Mouse (Mus musculus) liver, postnatal 0 days (tissue): ENCODE measurements around the gene Kbtbd2. TPM values are rescaled to one million over a fixed set of nuclear protein-coding genes. Genes with fewer than 3 reads are reported as not detected.

Experiments used
- ATAC-seq: fragments of 200-750 bp; cut with Nextera tagmentation; 2 replicates; pipeline ENCODE4 v1.8.0; 2017; ENCODE audit warnings: mild to moderate bottlenecking, moderate library complexity
- DNase-seq: peaks from one replicate; pipeline ENCODE4 v3.0.0-alpha.2; 2016
- H3K27ac ChIP-seq: fragments of 300-500 bp; sonication (generic); 2 replicates; pipeline ENCODE4 v1.5.1; 2014; ENCODE audit warnings: antibody characterized with exemption, moderate library complexity, mild to moderate bottlenecking, low read depth
- H3K27me3 ChIP-seq: fragments of 300-500 bp; sonication (generic); 2 replicates; pipeline ENCODE4 v1.6.1; 2014; ENCODE audit warnings: low read length, control low read depth, mixed read lengths; ENCODE audit not compliant: insufficient read depth
- H3K36me3 ChIP-seq: fragments of 300-500 bp; sonication (generic); replicated peaks from 2 replicates; pipeline ENCODE4 v1.6.1; 2014; ENCODE audit warnings: mild to moderate bottlenecking, control low read depth, low read length, moderate library complexity, mixed read lengths; ENCODE audit not compliant: insufficient read depth
- H3K4me1 ChIP-seq: fragments of 300-500 bp; sonication (generic); 2 replicates; pipeline ENCODE4 v1.6.1; 2014; ENCODE audit warnings: antibody characterized with exemption, mild to moderate bottlenecking, control low read depth; ENCODE audit not compliant: insufficient read depth
- H3K4me2 ChIP-seq: fragments of 300-500 bp; sonication (generic); 2 replicates; pipeline ENCODE4 v1.6.1; 2014; ENCODE audit warnings: low read depth, mild to moderate bottlenecking, low read length, moderate library complexity, mixed read lengths
- H3K4me3 ChIP-seq: fragments of 300-500 bp; sonication (generic); 2 replicates; pipeline ENCODE4 v1.5.1; 2014; ENCODE audit warnings: low read depth, low read length
- H3K9ac ChIP-seq: fragments of 300-500 bp; sonication (generic); replicated peaks from 2 replicates; pipeline ENCODE4 v1.6.1; 2014; ENCODE audit warnings: mild to moderate bottlenecking, moderate library complexity
- H3K9me3 ChIP-seq: fragments of 300-500 bp; sonication (generic); 2 replicates; pipeline ENCODE4 v1.6.1; 2016; ENCODE audit warnings: mild to moderate bottlenecking, control low read depth, low read length, mixed read lengths
- CTCF ChIP-seq: sonication (generic); IDR thresholded peaks from 2 replicates; pipeline ENCODE4 v1.5.1; 2016; ENCODE audit warnings: antibody characterized with exemption, low read depth
- EP300 ChIP-seq: IDR thresholded peaks from 2 replicates; pipeline ENCODE4 v1.6.1; 2016; ENCODE audit warnings: antibody characterized with exemption, low read depth, mild to moderate bottlenecking
- WGBS: fragments of 180-500 bp; shearing (Covaris S2); extraction: QIAGEN DNeasy Blood & Tissue Kit; methylation state at CpG from one replicate; pipeline ENCODE4 v1.1.7; 2014; ENCODE audit not compliant: insufficient replicate concordance; 5-methylcytosine and 5-hydroxymethylcytosine counted together
- polyA plus RNA-seq: library from polyadenylated mRNA; unstranded; fragments of >200 nt; fragmentation: Nextera tagmentation; extraction: Ambion mirVana; gene quantifications from 2 replicates; pipeline ENCODE4 v1.2.1, GENCODE M21; 2015

Gene Kbtbd2
- polyA plus RNA-seq, 1 experiment from 2014 or later = 9.8 TPM

DNA sequence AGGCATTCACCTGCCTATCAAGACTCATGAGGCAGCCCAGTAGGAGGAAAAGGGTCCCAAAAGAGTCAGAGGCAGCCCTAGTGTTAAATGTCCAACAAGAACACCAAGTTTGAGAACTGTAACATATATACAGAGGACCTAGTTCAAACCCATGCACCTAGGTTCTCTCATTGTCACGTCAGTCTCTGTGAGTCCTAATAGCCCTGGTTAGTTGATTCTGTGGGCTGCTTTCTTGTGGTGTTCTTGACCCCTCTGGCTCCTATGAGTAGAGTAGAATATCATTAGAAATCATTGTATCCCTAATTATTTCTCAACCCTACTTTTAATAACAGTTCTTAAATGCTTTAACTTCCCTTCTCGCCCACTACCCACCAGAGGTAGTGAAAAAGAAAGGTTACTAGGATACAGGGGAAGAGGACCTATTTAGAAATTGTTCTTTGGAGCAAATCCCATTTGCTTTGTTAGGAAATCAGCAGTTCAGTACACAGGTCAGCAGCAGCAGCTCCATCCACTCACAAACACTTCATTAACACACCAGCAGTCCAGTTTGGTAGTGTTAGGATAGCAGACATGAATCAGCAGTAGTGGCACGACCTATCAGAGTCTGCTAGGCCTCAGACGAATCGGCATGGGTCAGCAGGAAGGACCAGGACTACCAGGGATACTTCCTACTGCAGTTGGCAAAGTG, 21.0 kb upstream of the Kbtbd2 start:
- H3K9me3 ChIP-seq = no peaks in the 10 kb centered on the region
- no peaks in the 10 kb centered on the region for H3K27me3 ChIP-seq
- WGBS = 64% methylated on average over 5 of the region's 5 CpGs
- no peak overlapping the region for H3K4me3 ChIP-seq
- no peak overlapping the region for H3K4me2 ChIP-seq
- H3K36me3 ChIP-seq = no peaks in the 10 kb centered on the region
- TF ChIP-seq EP300 (no peak), CTCF (no peak)
- ATAC-seq (no peak), DNase-seq (no peak)
- H3K27ac ChIP-seq = no peak overlapping the region
- H3K9ac ChIP-seq = no peak overlapping the region
- H3K4me1 ChIP-seq = no peaks in the 10 kb centered on the region

DNA sequence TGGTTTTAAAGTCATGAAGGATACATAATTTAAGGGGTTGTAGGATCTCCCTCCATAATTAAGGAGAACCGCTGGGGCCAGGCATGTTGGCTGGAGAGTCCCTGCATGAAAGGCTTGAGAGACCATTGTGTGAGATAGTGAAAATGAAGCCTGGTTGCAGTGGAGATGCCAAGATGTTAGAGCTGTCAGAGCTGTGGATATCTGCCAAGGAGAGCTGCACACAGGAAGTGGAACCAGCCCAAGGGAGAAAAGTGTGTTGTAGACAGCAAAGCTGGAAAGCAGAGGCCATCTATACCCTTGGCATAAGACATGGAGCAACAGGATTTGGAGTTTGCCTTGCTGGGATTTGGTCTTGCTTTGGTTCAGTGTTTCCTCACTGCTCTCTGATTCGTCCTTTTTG, 15.7 kb upstream of the Kbtbd2 start:
- TF ChIP-seq EP300 = no peak
- no peak for TF ChIP-seq CTCF
- no peak overlapping the region for H3K4me2 ChIP-seq
- no peak overlapping the region for H3K4me3 ChIP-seq
- H3K9me3 ChIP-seq = no peaks in the 10 kb centered on the region
- DNase-seq = no peak
- no peak overlapping the region for H3K9ac ChIP-seq
- no peaks in the 10 kb centered on the region for H3K36me3 ChIP-seq
- ATAC-seq = no peak
- 68% methylated on average over 2 of the region's 2 CpGs for WGBS
- H3K27me3 ChIP-seq = no peaks in the 10 kb centered on the region
- no peaks in the 10 kb centered on the region for H3K4me1 ChIP-seq
- H3K27ac ChIP-seq = no peak overlapping the region

DNA sequence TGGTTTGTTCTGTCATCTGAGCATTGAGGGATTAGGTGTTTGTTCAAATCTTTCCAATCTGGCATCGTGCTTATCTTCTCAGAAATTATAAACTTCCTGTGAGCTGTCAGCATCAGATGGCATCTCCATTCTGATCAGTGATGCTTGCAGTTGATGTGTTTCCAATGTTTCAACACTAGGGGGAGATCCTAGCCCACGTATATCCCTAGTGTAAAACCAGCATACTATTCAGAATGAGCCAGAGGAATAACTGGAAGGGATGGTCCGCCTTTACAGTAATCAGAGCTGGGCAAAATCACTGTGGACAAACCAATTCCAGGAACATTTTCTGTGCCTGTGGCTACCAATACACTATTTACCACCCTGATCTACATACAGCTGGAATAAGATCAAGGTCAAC, 11.0 kb upstream of the Kbtbd2 start:
- Histone ChIP-seq H3K9ac (no peak overlapping the region), H3K27me3 (no peaks in the 10 kb centered on the region), H3K36me3 (no peaks in the 10 kb centered on the region), H3K4me3 (no peak overlapping the region), H3K27ac (no peak overlapping the region), H3K4me1 (no peaks in the 10 kb centered on the region), H3K9me3 (no peaks in the 10 kb centered on the region), H3K4me2 (no peak overlapping the region)
- TF ChIP-seq EP300 (no peak), CTCF (peak; percentile 92)
- WGBS = 13% methylated on average over 3 of the region's 3 CpGs
- DNase-seq (peak; percentile 21), ATAC-seq (peak; percentile 68)

DNA sequence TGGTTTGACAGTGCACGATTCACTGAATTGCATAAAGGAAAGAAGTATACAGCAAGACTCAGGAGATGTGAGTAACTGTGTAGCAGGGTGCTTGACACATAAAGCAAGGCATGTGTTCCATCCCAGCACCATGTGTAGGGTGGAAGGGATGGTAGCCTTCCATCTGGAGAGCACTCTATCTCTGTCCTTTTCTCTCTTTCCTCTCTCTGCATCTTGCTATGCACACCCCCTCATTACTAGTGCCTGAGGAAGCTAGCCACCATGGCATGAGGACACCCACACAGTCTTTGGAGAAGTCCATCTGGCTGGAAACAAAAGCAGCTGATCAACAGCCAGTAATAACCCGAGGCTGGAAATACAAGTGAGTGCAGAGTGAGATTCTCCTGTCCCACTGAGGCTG, 8.6 kb upstream of the Kbtbd2 start:
- Histone ChIP-seq H3K9me3 (no peaks in the 10 kb centered on the region), H3K27me3 (no peaks in the 10 kb centered on the region), H3K4me1 (no peaks in the 10 kb centered on the region), H3K36me3 (no peaks in the 10 kb centered on the region), H3K9ac (no peak overlapping the region), H3K27ac (no peak overlapping the region), H3K4me2 (no peak overlapping the region), H3K4me3 (no peak overlapping the region)
- ATAC-seq (no peak), DNase-seq (no peak)
- 59% methylated on average over 2 of the region's 2 CpGs for WGBS
- TF ChIP-seq EP300 (no peak), CTCF (no peak)

DNA sequence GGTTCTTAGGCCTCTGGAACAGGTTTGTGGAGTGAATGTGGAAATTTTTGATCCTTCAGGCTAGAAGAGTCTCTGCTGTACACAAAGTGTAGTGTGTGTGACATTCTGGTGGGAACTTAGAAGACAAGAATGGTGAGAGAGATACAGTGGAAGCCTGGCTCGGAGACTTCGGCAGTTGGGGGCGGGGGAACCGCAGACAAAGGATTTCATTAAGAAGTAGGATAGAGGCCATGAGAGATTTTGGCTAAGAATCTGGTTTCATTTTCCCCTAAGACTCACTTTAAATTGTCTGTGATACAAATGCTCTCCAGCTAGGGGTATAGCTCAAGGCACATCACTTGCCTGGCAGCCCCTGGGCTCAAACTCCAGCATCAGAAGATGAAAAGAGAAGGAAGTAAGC, 7.4 kb upstream of the Kbtbd2 start:
- Histone ChIP-seq H3K4me1 (no peaks in the 10 kb centered on the region), H3K27me3 (no peaks in the 10 kb centered on the region), H3K4me2 (no peak overlapping the region), H3K4me3 (no peak overlapping the region), H3K9me3 (no peaks in the 10 kb centered on the region), H3K9ac (no peak overlapping the region), H3K27ac (no peak overlapping the region), H3K36me3 (no peaks in the 10 kb centered on the region)
- DNase-seq = no peak
- ATAC-seq = no peak
- WGBS = 86% methylated on average over 4 of the region's 4 CpGs
- TF ChIP-seq CTCF (no peak), EP300 (no peak)

DNA sequence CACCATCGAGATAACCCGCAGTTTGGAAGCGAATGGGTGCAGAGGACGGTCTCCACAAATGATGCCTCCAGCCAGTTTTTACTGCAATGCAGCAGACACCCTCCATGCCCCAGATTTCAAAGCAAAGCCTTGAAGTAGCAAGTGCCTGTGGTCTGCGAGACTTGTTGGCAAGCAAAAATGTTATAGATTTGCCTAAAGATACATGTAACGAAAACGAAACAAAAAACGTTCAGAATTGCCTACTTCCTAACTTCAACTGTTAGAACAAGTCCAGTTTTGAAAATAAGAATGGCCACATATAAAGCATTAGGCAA, 496 bp upstream of the Kbtbd2 start:
- Histone ChIP-seq H3K4me1 (peaks cover 23% of the 10 kb centered on the region), H3K36me3 (no peaks in the 10 kb centered on the region), H3K27ac (peak overlapping the region; percentile 100), H3K9ac (peak overlapping the region; percentile 88), H3K4me2 (peak overlapping the region; percentile 80), H3K4me3 (peak overlapping the region; percentile 79), H3K9me3 (no peaks in the 10 kb centered on the region), H3K27me3 (no peaks in the 10 kb centered on the region)
- ATAC-seq (no peak; the same call in 1 of the 2 replicates), DNase-seq (no peak)
- 8% methylated on average over 8 of the region's 8 CpGs for WGBS
- no peak for TF ChIP-seq EP300
- no peak for TF ChIP-seq CTCF
